Mouse (Mus musculus) lung, adult 2 months (tissue): ENCODE data around the gene Arhgap44. TPM values are rescaled to one million over a fixed set of nuclear protein-coding genes. Genes with fewer than 3 reads are reported as not detected.

ENCODE experiments used
- DNase-seq: peaks from one replicate; pipeline ENCODE4 v3.0.0; 2022
- H3K4me1 ChIP-seq: fragments of 200-500 bp; 2 replicates; pipeline ENCODE4 v1.6.1; 2011; ENCODE audit warnings: low read length; ENCODE audit not compliant: control insufficient read depth, insufficient read depth
- H3K4me3 ChIP-seq: fragments of 200-500 bp; replicated peaks from 2 replicates; pipeline ENCODE3; 2011; ENCODE audit warnings: low read depth, mild to moderate bottlenecking, control low read depth, low read length; ENCODE audit errors: extremely low read depth
- CTCF ChIP-seq: fragments of 200-500 bp; IDR thresholded peaks from 2 replicates; pipeline ENCODE4 v1.5.1; 2011; ENCODE audit warnings: mild to moderate bottlenecking, low read length, control low read depth; ENCODE audit not compliant: insufficient read depth
- POLR2A ChIP-seq: fragments of 200-500 bp; IDR thresholded peaks from 2 replicates; pipeline ENCODE4 v1.6.1; 2011; ENCODE audit warnings: low read depth, mild to moderate bottlenecking, control low read depth, low read length, borderline replicate concordance; ENCODE audit errors: extremely low read depth
- WGBS: fragments of 180-500 bp; shearing (Covaris S2); methylation state at CpG from one replicate; pipeline ENCODE4 v1.1.7; 2018; 5-methylcytosine and 5-hydroxymethylcytosine counted together
- polyA plus RNA-seq: library from polyadenylated mRNA; depleted of rRNA; stranded (reverse); fragments of >200 nt; gene quantifications from 2 replicates; pipeline ENCODE4 v1.2.3, GENCODE M21; 2012; rRNA removed

The Arhgap44 gene
- polyA plus RNA-seq, result 28.1 and 32.6 TPM in 2 replicates

DNA sequence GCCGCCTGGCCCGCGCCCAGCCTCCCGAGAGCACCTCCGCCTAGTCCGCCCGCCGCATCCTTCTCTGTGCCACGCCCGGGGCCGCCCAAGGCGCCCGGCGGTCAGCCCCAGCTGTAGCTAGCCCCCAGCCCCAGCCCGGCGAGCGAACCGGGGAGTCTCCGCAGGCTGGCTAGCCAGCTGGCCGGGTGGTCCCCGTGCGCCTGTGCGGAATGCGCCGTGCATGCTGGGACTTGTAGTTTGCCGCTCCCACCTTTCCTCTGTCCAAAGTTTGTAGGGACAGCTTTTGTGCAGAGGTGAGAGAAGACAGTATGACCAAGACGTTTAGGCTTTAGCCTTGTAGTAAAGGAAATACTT lies at the start of gene Arhgap44:
TSS of gene Arhgap44 (minus strand) at position 195 of the 354 bp plus-strand sequence.
- Histone ChIP-seq H3K4me1 (peaks cover 5% of the 10 kb centered on the region), H3K4me3 (peak within 1 kb of the TSS; percentile 64)
- peak; percentile 29; the same call in 1 of the 2 replicates for TF ChIP-seq POLR2A
- TF ChIP-seq CTCF, result no peak
- WGBS, result under 1% methylated on average over 26 of the region's 27 CpGs
- DNase-seq, result peak; percentile 70

DNA sequence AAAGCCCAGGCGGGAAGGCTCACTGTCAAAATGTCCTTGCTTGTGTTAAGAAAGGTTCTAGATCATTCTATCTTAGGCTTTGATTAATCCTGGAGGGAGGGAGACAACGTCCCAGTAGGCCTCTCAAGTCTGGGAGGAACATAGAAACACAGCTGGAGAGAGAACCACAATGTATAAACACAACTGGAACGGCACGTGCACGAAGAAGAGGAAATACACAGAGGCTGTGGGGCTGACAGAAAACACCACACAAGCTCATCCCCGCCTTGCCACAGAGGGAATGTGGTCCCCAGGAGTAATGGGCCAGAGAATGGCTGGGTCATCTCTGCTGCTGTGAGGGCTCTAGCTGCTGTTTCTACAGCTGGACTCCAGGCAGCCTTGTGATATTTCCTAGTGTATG lies 48.9 kb upstream of the Arhgap44 start:
- Histone ChIP-seq H3K4me1 (no peaks in the 10 kb centered on the region), H3K4me3 (no peak overlapping the region)
- 32% methylated on average over 6 of the region's 6 CpGs for WGBS
- no peak for TF ChIP-seq CTCF
- no peak for TF ChIP-seq POLR2A
- DNase-seq, result no peak

DNA sequence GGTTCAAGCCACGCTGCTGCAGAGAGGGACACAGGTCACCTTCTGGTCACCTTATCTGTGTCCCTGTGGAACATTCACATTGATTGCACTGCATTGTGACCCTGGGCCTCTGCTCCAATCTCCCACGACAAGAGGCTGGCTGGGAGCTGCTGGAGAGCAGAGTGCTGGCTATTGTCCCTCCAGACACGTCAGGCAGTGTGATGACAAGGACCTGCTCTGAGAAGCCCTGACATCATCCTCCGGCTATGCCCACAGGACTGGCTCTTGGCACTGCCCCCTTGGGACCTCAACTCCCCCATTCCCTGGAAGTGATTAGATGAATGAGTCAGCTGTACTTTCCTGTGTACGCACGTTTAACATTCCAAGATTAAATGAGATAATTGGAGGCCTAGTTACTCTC lies 46.7 kb upstream of the Arhgap44 start:
- Histone ChIP-seq H3K4me1 (no peaks in the 10 kb centered on the region), H3K4me3 (no peak overlapping the region)
- TF ChIP-seq CTCF (no peak), POLR2A (no peak)
- no peak for DNase-seq
- 39% methylated on average over 6 of the region's 6 CpGs for WGBS

DNA sequence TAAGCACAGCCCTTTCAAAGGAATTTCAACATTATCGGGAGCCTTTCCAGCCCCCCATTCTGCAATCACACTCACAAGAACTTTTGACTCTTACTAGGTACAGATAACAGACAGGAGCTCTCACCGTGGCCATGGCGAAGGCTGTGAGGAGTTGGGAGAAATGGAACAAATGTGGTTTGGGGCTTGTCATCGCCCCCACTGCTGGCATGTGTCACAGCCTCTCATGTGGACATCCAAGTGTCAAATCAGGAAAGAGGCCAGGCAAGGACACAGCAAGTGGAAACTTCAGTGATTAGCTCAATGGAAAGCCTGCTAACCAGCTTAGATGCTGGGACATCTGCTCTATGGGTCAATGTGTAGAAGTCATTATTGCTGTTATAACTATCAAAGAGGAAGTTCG lies 42.5 kb upstream of the Arhgap44 start:
- Histone ChIP-seq H3K4me1 (no peaks in the 10 kb centered on the region), H3K4me3 (no peak overlapping the region)
- 58% methylated on average over 5 of the region's 5 CpGs for WGBS
- DNase-seq, result no peak
- TF ChIP-seq POLR2A, result no peak
- no peak for TF ChIP-seq CTCF

DNA sequence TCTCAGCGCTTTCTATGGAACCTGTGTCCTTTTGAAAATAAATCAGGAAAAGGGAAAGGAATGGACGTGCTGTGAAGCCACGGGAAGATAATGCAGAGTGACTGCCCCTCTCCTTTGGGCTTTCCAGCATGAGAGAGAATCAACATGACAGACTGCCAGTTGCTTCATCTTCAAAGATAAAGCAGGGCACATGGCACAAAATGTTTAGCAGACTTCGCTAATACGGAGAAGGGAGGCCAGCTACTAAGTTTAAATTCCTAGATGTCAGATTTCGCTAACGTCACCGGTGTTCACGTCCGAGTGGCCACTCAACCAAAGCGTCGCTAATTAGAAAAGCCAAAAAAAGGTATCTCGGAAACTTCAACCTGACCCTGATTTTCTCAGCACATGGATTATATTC lies 41.9 kb upstream of the Arhgap44 start:
- no peaks in the 10 kb centered on the region for H3K4me1 ChIP-seq
- no peak for DNase-seq
- 68% methylated on average over 13 of the region's 13 CpGs for WGBS
- TF ChIP-seq POLR2A (no peak), CTCF (no peak)
- no peak overlapping the region for H3K4me3 ChIP-seq

DNA sequence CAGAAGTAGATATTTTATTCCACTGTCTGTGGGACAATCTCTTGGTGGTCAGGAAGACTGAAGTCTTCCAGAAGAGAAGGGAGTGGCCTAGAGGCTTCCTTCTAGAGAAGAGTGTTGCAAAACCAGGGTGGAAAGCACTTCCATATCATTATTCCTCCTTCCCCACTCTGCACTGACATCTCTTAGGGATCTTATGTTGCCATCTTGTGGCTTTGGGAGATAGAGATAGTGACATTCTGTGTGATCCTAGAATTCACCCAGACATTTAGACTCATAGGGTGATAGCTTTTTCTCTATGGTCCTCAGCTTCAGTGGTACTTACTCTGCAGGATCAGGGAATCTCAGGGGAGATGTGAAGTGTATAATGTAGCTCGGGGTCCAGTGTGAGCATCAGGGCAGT lies 40.3 kb upstream of the Arhgap44 start:
- no peak for DNase-seq
- Histone ChIP-seq H3K4me1 (no peaks in the 10 kb centered on the region), H3K4me3 (no peak overlapping the region)
- TF ChIP-seq CTCF, result no peak
- no peak for TF ChIP-seq POLR2A
- WGBS, result 79% methylated on average over 1 of the region's 1 CpGs

DNA sequence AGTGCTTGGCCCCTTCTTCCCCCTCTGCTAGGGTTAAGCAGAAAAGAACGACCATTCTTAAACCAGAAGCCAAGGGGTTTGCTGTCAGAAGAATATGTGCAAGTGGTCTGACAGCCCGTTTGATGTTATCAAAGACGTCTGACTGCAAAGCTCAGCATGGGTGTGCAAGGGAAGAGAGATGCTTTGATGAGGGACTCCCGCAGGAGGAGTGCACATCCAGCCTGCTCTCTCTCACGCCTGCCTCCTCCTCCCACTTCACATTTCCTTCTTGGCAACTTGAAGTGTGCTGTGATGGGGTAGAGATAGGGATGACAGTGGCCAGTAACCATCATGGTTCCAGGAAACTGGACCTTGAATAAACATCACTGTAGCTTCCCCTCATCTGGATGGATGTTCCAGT lies 39.5 kb upstream of the Arhgap44 start:
- DNase-seq, result no peak
- WGBS, result 18% methylated on average over 5 of the region's 5 CpGs
- TF ChIP-seq POLR2A (no peak), CTCF (no peak)
- no peak overlapping the region for H3K4me3 ChIP-seq
- H3K4me1 ChIP-seq, result no peaks in the 10 kb centered on the region

DNA sequence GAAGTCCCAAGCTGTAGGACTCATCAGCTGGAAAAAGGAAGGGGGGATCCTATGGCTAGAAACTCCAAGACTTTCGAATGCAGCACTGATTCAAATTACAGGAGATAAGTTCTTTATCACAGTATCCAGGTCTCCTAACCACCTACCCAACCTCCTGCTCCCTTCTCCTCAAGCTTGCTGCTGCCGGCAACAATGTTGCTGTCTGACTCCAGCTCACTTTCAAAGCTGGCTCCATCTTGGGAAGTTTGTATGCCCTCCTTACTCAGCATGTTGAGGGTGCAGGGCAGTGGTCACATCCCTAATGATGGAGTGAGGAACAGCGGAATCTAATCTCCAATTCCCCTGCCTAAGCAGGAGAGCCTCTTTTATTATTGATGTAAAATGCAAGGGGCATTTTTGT lies 35.3 kb upstream of the Arhgap44 start:
- no peak for TF ChIP-seq POLR2A
- TF ChIP-seq CTCF, result no peak
- 73% methylated on average over 3 of the region's 3 CpGs for WGBS
- no peak overlapping the region for H3K4me3 ChIP-seq
- no peak for DNase-seq
- no peaks in the 10 kb centered on the region for H3K4me1 ChIP-seq

DNA sequence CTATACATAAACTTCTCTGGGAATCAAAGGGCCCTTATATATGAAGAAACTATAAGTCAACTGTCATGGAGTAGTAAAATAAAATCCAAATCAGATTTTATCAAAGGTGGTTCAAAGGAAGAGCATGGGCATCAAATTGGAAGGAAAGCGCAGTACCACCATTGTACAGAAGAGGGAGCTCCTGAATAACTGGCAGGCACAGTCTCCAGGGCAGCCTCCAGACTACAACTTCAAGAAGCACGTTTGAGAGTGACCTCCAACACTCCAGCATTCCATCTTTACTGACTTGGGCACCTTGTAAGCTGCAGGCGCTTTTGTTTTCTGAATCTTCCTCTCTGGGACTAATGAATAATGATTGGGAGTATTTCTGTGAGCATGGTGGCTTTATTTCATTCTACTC lies 34.5 kb upstream of the Arhgap44 start:
- 2% methylated on average over 3 of the region's 3 CpGs for WGBS
- no peaks in the 10 kb centered on the region for H3K4me1 ChIP-seq
- peak; percentile 71 for DNase-seq
- TF ChIP-seq POLR2A (no peak), CTCF (peak; percentile 73)
- no peak overlapping the region for H3K4me3 ChIP-seq

DNA sequence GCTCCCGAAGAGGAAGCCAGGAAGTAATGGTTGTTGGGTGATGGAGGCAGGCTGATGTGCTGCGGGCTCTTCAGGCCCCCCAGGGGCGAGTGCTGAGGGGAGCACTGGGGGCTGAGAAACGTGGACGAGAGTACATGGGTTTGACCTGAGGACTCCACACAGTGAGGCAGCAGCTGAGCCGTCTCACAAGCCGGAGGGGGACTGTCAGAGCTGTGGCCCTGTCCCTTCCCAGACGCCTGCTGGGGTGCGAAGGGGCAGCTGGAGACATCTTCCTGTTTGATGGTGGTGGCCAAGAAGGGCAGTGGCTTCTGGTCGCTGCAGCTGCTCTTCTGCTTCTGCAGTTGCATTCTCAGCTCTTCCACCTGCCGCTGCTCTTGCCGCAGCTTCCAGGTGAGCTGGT lies 24.2 kb upstream of the Arhgap44 start:
- 71% methylated on average over 12 of the region's 12 CpGs for WGBS
- no peak for TF ChIP-seq CTCF
- no peak for TF ChIP-seq POLR2A
- no peak for DNase-seq
- Histone ChIP-seq H3K4me3 (no peak overlapping the region), H3K4me1 (no peaks in the 10 kb centered on the region)
